Mouse (Mus musculus) thymus, postnatal 4 days (tissue): ENCODE results near the gene Cmbl.
"Not testable (repeated sequence)": the region's sequence is repeated elsewhere in the genome, so short reads cannot be mapped to it uniquely, and the experiment has no call there.

Experiments
- DNase-seq: peaks from one replicate; pipeline ENCODE4 v3.0.0; 2021

The Cmbl gene

GRCm38 (mm10) chr15:31542013-31542958 lies 22.9 kb upstream of the Cmbl start:
- DNase-seq, result no peak

GRCm38 (mm10) chr15:31543246-31543645 lies 21.9 kb upstream of the Cmbl start:
- no peak for DNase-seq

- DNase-seq, result no peak
Observed at GRCm38 (mm10) chr15:31545058-31545457, 20.1 kb upstream of the Cmbl start.

- DNase-seq, result no peak
Observed at GRCm38 (mm10) chr15:31546291-31546690, 18.9 kb upstream of the Cmbl start.

GRCm38 (mm10) chr15:31547421-31547820 lies 17.8 kb upstream of the Cmbl start:
- DNase-seq, result no peak

- DNase-seq, result no peak
Observed at GRCm38 (mm10) chr15:31550381-31550780, 14.8 kb upstream of the Cmbl start.

GRCm38 (mm10) chr15:31554855-31555254 lies 10.3 kb upstream of the Cmbl start:
- DNase-seq, result no peak

- no peak for DNase-seq
Observed at GRCm38 (mm10) chr15:31561390-31561789, 3.8 kb upstream of the Cmbl start.

GRCm38 (mm10) chr15:31561976-31562375 lies 3.2 kb upstream of the Cmbl start:
- no peak for DNase-seq

- DNase-seq, result no peak
Observed at GRCm38 (mm10) chr15:31562847-31563246, 2.3 kb upstream of the Cmbl start.

GRCm38 (mm10) chr15:31563577-31564546 lies 1.3 kb upstream of the Cmbl start:
- DNase-seq, result no peak

- no peak for DNase-seq
Observed at GRCm38 (mm10) chr15:31565786-31566185, 597 bp downstream of the Cmbl start.

GRCm38 (mm10) chr15:31567431-31567830 lies 2.2 kb downstream of the Cmbl start:
- no peak for DNase-seq

GRCm38 (mm10) chr15:31568581-31568996 lies 3.4 kb downstream of the Cmbl start:
- DNase-seq, result no peak

- no peak for DNase-seq
Observed at GRCm38 (mm10) chr15:31569325-31570022, 4.3 kb downstream of the Cmbl start.

- no peak for DNase-seq
Observed at GRCm38 (mm10) chr15:31570959-31571358, 5.8 kb downstream of the Cmbl start.

- no peak for DNase-seq
Observed at GRCm38 (mm10) chr15:31571906-31572722, 6.9 kb downstream of the Cmbl start.

GRCm38 (mm10) chr15:31573287-31573686 lies 8.1 kb downstream of the Cmbl start:
- no peak for DNase-seq

- DNase-seq, result no peak
Observed at GRCm38 (mm10) chr15:31573692-31574091, 8.5 kb downstream of the Cmbl start.

- no peak for DNase-seq
Observed at GRCm38 (mm10) chr15:31576076-31576475, 10.9 kb downstream of the Cmbl start.

GRCm38 (mm10) chr15:31581086-31581485 lies 15.9 kb downstream of the Cmbl start:
- DNase-seq, result not testable (repeated sequence)
